Mouse (Mus musculus) cortical plate, adult 2 months (tissue): ENCODE results near the gene Xrcc5. TPM values are rescaled to one million over a fixed set of nuclear protein-coding genes. Genes with fewer than 3 reads are reported as not detected.

Experiments used
- H3K27ac ChIP-seq: fragments of 200-500 bp; 2 replicates; pipeline ENCODE4 v1.5.1; 2012; ENCODE audit warnings: low read length, control low read depth, inconsistent platforms; ENCODE audit not compliant: insufficient read depth
- H3K4me1 ChIP-seq: fragments of 200-500 bp; 2 replicates; pipeline ENCODE4 v1.6.1; 2011; ENCODE audit warnings: low read length; ENCODE audit not compliant: control insufficient read depth, insufficient read depth
- H3K4me3 ChIP-seq: fragments of 200-500 bp; 2 replicates; pipeline ENCODE4 v1.5.1; 2011; ENCODE audit warnings: mild to moderate bottlenecking, low read length, control low read depth; ENCODE audit not compliant: insufficient read depth
- CTCF ChIP-seq: fragments of 200-500 bp; IDR thresholded peaks from 2 replicates; pipeline ENCODE4 v1.5.1; 2011; ENCODE audit warnings: mild to moderate bottlenecking, control low read depth, low read length; ENCODE audit not compliant: insufficient read depth; ENCODE audit errors: extremely low read depth
- POLR2A ChIP-seq: fragments of 200-500 bp; IDR thresholded peaks from 2 replicates; pipeline ENCODE4 v1.6.1; 2011; ENCODE audit warnings: mild to moderate bottlenecking, low read length, control low read depth; ENCODE audit not compliant: insufficient read depth; ENCODE audit errors: extremely low read depth
- polyA plus RNA-seq: library from polyadenylated mRNA; depleted of rRNA; stranded (reverse); fragments of >200 nt; gene quantifications from 2 replicates; pipeline ENCODE4 v1.2.3, GENCODE M21; 2012

The Xrcc5 gene
- polyA plus RNA-seq, 1 experiment = 13.0 TPM

- H3K27ac ChIP-seq = no peak overlapping the region
- H3K4me1 ChIP-seq = peaks cover 2% of the 10 kb centered on the region; the same call in 1 of the 2 replicates
- TF ChIP-seq POLR2A (no peak), CTCF (no peak)
- no peak overlapping the region for H3K4me3 ChIP-seq
Measured at GRCm38 (mm10) chr1:72291421-72291820, 15.8 kb upstream of the Xrcc5 start.

GRCm38 (mm10) chr1:72291925-72292324, 15.3 kb upstream of the Xrcc5 start:
- no peak overlapping the region for H3K4me3 ChIP-seq
- no peak for TF ChIP-seq CTCF
- no peak for TF ChIP-seq POLR2A
- H3K27ac ChIP-seq = no peak overlapping the region
- H3K4me1 ChIP-seq = peaks cover 2% of the 10 kb centered on the region; the same call in 1 of the 2 replicates

- TF ChIP-seq CTCF = no peak
- TF ChIP-seq POLR2A = no peak
- H3K27ac ChIP-seq = no peak overlapping the region
- H3K4me3 ChIP-seq = no peak overlapping the region
- no peaks in the 10 kb centered on the region for H3K4me1 ChIP-seq
Measured at GRCm38 (mm10) chr1:72293869-72294663, 13.2 kb upstream of the Xrcc5 start.

- H3K27ac ChIP-seq = no peak overlapping the region
- H3K4me1 ChIP-seq = no peaks in the 10 kb centered on the region
- TF ChIP-seq CTCF (no peak), POLR2A (no peak)
- no peak overlapping the region for H3K4me3 ChIP-seq
Measured at GRCm38 (mm10) chr1:72295746-72296145, 11.5 kb upstream of the Xrcc5 start.

GRCm38 (mm10) chr1:72301845-72302244, 5.4 kb upstream of the Xrcc5 start:
- Histone ChIP-seq H3K4me3 (no peak overlapping the region), H3K27ac (no peak overlapping the region), H3K4me1 (no peaks in the 10 kb centered on the region)
- TF ChIP-seq POLR2A (no peak), CTCF (no peak)

- Histone ChIP-seq H3K27ac (no peak overlapping the region), H3K4me3 (no peak overlapping the region), H3K4me1 (no peaks in the 10 kb centered on the region)
- TF ChIP-seq POLR2A (no peak), CTCF (no peak)
Measured at GRCm38 (mm10) chr1:72306241-72306640, 980 bp upstream of the Xrcc5 start.

GRCm38 (mm10) chr1:72306679-72307181, 491 bp upstream of the Xrcc5 start:
- no peak overlapping the region for H3K27ac ChIP-seq
- peak overlapping the region; percentile 57; the same call in 1 of the 2 replicates for H3K4me3 ChIP-seq
- TF ChIP-seq POLR2A (no peak), CTCF (peak; percentile 43)
- no peaks in the 10 kb centered on the region for H3K4me1 ChIP-seq

- TF ChIP-seq CTCF (no peak), POLR2A (no peak)
- Histone ChIP-seq H3K4me3 (no peak overlapping the region), H3K4me1 (no peaks in the 10 kb centered on the region), H3K27ac (no peak overlapping the region)
Measured at GRCm38 (mm10) chr1:72308919-72309318, 1.7 kb downstream of the Xrcc5 start.

GRCm38 (mm10) chr1:72309744-72310424, 2.7 kb downstream of the Xrcc5 start:
- TF ChIP-seq POLR2A (no peak), CTCF (no peak)
- H3K27ac ChIP-seq = no peak overlapping the region
- H3K4me1 ChIP-seq = no peaks in the 10 kb centered on the region
- H3K4me3 ChIP-seq = no peak overlapping the region
